Mouse (Mus musculus) 416B (cell line): Measurements from ENCODE around the gene Sirt4.

Source experiments
- DNase-seq: peaks from one replicate; pipeline ENCODE4 v3.0.0; 2011; ENCODE audit warnings: low read depth

Sirt4 gene

DNA sequence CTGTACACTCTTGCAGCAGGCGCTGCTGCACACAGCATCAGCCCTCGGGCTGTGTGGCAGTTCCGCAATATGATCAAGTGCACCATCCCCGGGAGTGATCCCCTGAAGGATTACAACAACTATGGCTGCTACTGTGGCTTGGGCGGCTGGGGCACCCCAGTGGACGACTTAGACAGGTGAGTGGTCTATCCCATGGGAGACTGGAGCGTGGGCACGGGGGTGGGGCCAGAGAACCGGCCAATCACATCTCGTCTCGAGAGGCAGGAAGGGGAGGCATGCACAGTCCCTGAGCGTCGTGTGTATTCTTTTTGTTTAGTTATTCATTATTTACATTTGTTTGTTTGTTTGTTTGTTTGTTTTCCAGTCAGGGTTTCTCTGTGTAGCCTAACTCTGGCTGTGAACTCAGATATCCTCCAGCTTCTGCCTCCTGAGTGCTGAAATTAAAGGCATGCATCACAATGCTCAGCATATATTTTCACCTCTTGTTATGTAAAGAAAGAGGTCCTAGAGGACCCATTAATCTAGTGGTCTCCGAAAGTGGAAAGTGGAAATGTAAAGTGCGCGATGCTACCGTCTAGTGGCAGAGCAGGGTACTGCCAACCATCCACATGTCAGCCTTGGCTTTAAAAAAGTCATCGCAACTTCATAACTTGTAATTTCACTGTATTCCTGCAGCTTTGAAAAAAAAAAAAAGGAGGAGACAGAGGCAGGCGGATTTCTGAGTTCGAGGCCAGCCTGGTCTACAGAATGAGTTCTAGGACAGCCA, 13.6 kb downstream of the Sirt4 start:
- DNase-seq = peak; percentile 72

GRCm38 (mm10) chr5:115469791-115470190, 14.7 kb downstream of the Sirt4 start:
- DNase-seq = peak; percentile 91

DNA sequence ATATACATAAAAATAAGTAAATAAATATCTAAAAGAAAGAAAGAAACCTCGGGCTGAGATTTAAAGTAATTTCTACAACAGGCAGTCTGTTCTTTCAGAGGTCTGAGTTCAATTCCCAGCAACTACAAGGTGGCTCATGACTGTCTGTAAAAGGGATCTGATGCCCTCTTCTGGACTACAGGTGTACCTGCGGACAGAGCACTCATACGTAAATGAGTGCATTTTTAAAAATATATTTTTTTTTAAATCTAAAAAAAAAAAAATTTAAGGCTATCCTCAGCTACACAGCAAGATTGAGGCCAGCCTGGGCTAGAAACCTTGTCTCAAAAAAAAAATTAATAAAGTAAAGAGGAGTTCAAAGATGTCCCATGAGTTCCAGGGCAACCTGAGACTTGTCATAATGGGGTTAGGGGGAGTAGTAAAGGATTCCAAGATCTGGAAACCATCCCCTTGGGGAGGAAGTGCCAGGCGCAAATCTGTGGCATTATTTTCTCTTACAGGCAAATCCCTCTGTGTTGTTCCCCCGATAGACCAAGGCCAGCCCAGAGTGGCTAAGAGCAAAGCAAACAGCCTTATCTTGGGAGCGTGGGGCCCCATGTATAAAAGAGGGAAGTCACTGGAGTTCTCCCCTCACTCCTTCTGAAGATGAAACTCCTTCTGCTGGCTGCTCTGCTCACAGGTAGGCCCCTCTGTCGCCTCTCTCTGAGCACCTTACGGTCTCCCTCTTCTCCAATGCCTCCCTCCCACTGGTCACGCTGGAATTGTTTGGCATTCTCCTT, 18.7 kb downstream of the Sirt4 start, which contains the start of gene Pla2g1b:
TSS of gene Pla2g1b (plus strand) at position 621 of the 779 bp plus-strand sequence.
- peak; percentile 67 for DNase-seq

- no peak for DNase-seq
Measured at GRCm38 (mm10) chr5:115464408-115465115, 20.0 kb downstream of the Sirt4 start.

DNA sequence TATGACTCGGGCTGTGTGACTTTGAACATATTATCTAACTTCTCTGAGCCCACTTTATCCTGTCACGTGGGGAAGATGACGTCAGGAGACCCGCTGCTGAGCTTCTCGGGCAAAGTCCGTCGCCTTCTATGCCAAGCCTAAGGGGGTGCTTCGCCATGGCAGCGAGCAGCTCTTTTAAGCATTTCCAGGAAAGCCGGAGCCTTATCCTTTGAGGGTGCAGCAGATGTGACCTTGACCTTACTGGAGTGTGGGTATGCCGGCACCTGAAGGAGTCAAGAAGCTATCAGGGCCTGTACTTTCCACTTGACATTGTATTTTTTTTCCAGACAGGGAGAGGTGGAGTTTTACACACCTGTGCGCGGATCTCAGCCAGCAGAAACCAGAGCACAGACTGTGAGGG, 25.6 kb downstream of the Sirt4 start:
- no peak for DNase-seq

DNA sequence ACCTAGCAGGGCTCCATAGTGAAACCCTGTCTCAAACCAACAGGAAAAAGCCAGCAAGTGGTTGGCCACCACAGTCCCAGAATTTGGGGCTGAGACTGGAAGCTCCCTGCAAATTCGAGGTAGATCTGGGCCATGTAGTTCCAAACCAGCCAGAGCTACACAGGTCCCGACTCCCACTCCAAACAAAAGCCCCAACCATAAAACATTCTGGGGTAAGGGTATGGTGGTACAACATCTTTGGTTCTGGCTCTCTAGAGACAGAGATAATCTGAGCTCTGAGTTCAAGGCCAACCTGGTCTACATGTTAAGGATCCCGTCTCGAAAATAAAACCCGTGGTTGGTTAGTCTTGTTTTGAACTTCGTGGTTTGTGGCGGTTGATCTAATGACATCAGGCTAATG, 28.7 kb downstream of the Sirt4 start:
- DNase-seq = no peak

DNA sequence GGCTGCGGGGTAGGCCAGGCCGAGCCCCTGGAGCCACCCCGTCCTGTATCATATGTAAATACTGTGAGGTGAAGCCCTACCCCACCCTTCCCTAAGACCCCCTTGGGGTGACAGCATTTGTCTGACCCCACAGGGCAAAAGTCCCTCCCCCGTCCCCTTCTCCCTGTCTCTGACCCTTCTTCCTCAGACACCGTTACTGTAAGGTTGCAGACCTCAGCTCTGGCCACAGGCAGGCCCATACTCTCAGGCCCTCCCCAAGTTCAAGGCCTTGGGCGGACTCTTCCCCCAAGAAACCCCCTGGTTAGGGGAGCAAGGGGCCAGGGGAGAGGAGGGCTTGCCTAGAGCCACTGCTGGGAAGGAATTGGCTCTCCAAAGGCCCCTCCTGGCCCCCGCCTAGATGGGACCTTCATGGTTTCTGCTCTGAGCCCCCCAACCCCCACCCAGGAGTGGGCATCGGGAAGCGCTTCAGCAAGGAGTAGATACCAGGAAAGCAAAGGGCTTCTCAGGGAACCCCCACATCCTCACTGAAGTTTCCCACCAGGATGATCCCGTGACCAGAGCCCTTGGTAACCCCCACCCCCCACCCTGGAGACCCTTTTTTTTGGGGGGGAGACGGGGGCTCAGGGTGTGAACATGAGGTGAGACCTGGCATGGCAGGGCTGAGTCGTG, 30.0 kb downstream of the Sirt4 start:
- DNase-seq = no peak

DNA sequence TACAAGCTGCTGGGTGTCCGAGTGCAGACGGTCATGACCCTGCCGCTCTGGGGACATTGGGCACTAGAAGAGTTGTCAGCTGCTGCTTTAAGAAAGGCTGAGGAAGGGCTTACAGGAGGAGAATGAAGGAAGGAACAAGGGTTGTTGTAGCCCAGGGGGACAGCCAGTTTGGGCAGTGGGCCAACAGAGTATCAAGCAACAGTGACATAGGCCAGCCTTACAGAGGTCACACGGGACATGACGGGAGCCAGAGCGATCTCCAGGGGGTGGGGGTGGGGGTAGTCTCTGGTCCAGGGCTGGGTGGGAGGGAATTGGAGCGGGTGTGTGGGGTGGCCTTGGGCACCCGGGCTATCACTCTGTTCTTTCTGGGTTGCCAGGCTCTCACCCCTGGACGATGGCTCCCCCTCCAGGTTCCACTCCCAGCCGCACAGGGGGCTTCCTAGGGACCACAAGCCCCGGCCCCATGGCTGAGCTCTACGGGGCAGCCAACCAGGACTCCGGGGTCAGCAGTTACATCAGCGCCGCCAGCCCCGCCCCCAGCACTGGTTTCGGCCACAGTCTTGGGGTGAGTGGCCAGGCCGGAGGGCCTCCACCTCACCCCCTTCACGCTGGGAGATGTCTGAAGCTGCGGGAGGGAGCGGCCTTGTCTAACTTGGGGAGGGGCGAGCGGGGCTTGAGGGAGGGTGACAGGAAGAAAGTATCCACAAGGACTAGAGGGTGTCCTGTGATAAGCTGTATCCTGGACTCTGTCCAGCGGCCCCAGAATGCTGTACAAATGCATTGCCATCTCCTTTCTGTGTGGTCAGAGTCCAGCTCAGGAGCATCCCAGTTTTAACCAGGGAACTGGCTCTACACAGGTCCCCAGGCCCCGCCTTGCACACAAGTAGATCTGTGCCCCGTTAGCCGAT, 33.9 kb downstream of the Sirt4 start:
- no peak for DNase-seq

- no peak for DNase-seq
Measured at GRCm38 (mm10) chr5:115449247-115449646, 35.3 kb downstream of the Sirt4 start.

DNA sequence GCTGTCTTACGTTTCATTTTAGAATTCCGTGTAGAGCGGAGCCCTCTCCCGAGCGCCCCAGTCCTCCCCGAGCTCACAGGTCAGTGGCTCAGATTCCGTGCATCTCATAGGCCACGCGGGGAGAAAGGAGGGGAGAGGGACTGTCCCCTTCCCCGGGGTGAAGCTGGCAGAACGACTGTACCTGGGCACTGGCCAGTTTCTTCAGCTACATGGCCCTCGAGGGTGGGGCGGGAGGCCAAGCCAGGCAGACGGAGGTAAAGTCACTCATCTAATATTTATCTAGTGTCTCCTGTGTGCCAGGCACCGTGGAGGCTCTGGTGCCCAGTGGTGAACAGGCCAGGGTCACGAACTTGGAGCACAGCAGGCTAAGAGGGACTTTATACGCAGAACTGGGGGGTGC, 37.4 kb downstream of the Sirt4 start:
- no peak for DNase-seq

DNA sequence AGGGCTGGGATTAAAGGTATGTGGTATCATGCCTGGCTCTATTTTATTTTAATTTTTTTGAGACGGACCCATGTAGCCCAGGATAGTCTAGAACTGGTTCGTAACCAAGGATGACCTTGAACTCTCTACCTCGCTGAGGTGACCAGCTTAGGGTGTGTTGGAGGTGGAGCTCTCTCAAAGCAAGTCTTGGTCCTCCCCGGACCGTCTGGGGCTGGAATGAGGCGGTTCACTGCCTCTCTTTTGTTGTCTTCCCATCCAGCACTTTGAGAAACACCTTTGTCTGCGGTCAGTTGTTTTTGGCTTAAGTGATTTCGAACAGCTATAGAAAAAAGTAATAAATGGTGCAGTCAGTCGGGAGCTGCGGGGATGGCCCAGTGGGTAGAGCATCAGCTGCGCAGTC, 40.4 kb downstream of the Sirt4 start:
- no peak for DNase-seq

DNA sequence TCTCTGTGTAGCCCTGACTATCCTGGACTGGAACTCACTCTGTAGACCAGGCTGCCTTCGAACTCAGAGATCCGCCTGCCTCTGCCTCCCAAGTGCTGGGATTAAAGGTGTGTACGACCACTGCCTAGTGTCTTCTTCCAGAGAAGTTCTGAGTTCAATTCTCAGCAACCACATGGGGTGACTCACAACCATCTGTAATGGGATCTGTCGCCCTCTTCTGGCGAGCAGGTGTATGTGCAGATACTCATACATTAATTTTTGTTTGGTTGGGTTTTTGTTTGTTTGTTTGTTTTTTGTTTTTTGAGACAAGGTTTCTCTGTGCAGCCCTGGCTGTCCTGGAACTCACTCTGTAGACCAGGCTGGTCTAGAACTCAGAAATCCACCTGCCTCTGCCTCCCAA, 41.9 kb downstream of the Sirt4 start:
- peak; percentile 57 for DNase-seq

GRCm38 (mm10) chr5:115441205-115441849, 43.2 kb downstream of the Sirt4 start:
- peak; percentile 78 for DNase-seq

GRCm38 (mm10) chr5:115438667-115439066, 45.9 kb downstream of the Sirt4 start:
- DNase-seq = no peak

GRCm38 (mm10) chr5:115437945-115438315, 46.6 kb downstream of the Sirt4 start:
- no peak for DNase-seq

- no peak for DNase-seq
Measured at GRCm38 (mm10) chr5:115437242-115437944, 47.1 kb downstream of the Sirt4 start.

- DNase-seq = no peak
Measured at GRCm38 (mm10) chr5:115436421-115437124, 48.0 kb downstream of the Sirt4 start.

GRCm38 (mm10) chr5:115435755-115436379, 48.7 kb downstream of the Sirt4 start:
- DNase-seq = no peak
